Mouse (Mus musculus): ENCODE data around the gene Tysnd1. TPM values are rescaled to one million over a fixed set of nuclear protein-coding genes. Genes with fewer than 3 reads are reported as not detected.

Tysnd1 gene
- polyA plus RNA-seq, 1 experiment from 2014 or later: 40.6 TPM

DNA sequence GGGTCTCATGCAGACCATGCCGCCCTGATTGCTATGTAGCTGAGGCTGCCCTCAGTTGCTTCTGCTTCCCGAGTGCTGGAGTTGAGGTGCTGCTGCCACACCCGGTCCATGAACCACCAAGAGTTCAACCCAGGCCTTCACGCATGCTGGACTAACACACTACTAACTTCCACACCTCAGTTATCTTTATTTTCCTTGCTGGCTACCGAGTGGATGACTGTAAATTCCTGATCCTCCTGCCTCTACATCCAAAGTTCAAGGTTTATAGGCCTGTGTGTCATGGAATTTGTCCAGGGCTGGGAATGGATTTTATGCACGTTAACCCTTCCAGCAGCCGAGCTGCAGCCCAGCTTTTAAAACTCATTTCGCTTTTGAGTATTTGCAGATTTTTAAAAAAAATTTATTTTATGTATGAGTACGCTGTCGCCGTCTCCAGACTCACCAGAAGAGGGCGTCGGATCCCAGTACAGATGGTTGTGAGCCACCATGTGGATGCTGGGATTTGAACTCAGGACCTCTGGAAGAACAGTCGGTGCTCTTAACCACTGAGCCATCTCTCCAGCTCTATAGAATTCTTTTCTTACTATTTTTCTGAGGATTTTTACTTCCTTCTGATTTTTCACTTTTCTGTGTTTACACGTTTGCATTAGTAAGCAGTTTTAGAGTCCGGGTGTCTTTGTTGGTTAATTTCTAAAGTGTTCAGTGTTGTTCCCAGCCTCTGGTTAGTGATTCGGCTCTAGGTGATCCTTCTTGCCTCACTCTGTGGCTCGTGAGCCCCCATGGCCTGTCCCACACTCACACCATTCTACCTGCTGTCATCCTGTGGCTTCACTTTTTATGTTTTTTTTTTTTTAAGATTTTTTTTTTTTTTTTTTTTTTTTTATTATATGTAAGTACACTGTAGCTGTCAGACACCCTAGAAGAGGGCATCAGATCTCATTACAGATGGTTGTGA lies 38.1 kb upstream of the Tysnd1 start:
- no peak overlapping the region for H3K27ac ChIP-seq (ENCODE audit: low read depth)
- H3K4me2 ChIP-seq (ENCODE audit: low read length): no peak overlapping the region
- WGBS: 82% methylated on average over 18 of the region's 18 CpGs

DNA sequence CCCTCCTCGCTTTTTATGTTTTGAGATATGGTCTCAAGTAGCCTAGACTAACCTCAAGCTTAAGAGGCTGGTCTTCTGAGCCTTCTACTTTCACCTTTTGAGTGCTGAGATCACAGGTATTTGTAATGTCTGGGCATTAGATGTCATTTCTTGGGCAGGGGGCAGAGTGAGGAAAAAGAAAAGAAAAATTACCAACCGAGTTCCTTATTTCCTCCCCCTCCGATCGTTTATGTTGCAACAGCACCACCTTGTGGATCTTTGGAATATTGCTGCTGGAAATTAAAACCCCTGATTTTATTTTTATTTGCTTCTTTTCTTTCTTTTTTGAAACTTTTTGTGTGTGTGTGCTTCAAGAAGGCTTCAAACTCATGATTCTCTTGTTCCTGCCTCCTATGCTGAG lies 37.3 kb upstream of the Tysnd1 start:
- no peak overlapping the region for H3K27ac ChIP-seq (ENCODE audit: low read depth)
- H3K36me3 ChIP-seq (ENCODE audit: control insufficient read depth, insufficient read depth, low read length): peaks cover 51% of the 10 kb centered on the region
- H3K4me2 ChIP-seq (ENCODE audit: low read length): no peak overlapping the region
- peak; percentile 70 for DNase-seq (ENCODE audit: low spot score)
- ATAC-seq (replicated peaks; ENCODE audit: low FRiP score, low TSS enrichment, low read depth): no peak
- 20% methylated on average over 4 of the region's 4 CpGs for whole genome bisulfite sequencing
- H3K9me3 ChIP-seq (ENCODE audit: control insufficient read depth, low read length): no peaks in the 10 kb centered on the region
- no peak overlapping the region for H3K4me3 ChIP-seq (ENCODE audit: low read depth, low read length)
- no peaks in the 10 kb centered on the region for H3K4me1 ChIP-seq (replicated peaks; ENCODE audit: control insufficient read depth, insufficient read depth, low read length)
- H3K9ac ChIP-seq (ENCODE audit: low read length): no peak overlapping the region
- no peaks in the 10 kb centered on the region for H3K27me3 ChIP-seq (replicated peaks; ENCODE audit: control insufficient read depth, insufficient read depth, low read length)

More for the DNA sequence above, 38.1 kb upstream of the Tysnd1 start:
- Histone ChIP-seq H3K36me3 (ENCODE audit: control insufficient read depth, insufficient read depth, low read length) (peaks cover 44% of the 10 kb centered on the region), H3K4me3 (ENCODE audit: low read depth, low read length) (no peak overlapping the region), H3K27me3 (replicated peaks; ENCODE audit: control insufficient read depth, insufficient read depth, low read length) (no peaks in the 10 kb centered on the region), H3K9ac (ENCODE audit: low read length) (no peak overlapping the region), H3K9me3 (ENCODE audit: control insufficient read depth, low read length) (no peaks in the 10 kb centered on the region), H3K4me1 (replicated peaks; ENCODE audit: control insufficient read depth, insufficient read depth, low read length) (no peaks in the 10 kb centered on the region)
- DNase-seq (ENCODE audit: low spot score) (no peak), ATAC-seq (replicated peaks; ENCODE audit: low FRiP score, low TSS enrichment, low read depth) (peak; percentile 59; the same call in 1 of the 2 replicates)

DNA sequence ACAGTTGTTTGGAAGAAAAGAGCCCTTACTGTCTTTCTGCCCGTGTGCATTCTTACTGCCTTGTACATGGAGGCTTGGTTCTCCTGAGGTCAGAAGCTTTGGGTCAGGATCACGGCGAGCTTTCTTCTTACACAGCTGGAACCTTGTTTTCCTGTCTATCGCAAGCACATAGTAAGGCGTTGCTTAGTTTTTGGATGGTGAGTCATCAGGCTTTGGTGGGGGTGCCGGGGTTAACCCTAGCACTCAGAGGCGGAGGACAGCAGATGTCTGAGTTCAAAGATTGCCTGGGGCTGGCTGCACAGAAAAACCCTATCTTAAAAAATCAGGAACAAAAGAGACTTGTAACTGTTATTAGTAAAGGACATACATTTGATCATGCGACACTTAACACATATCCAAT lies 33.4 kb upstream of the Tysnd1 start:
- DNase-seq (ENCODE audit: low spot score): no peak
- ATAC-seq (replicated peaks; ENCODE audit: low FRiP score, low TSS enrichment, low read depth): no peak
- no peak overlapping the region for H3K4me3 ChIP-seq (ENCODE audit: low read depth, low read length)
- no peak overlapping the region for H3K27ac ChIP-seq (ENCODE audit: low read depth)
- WGBS: 77% methylated on average over 8 of the region's 8 CpGs
- H3K27me3 ChIP-seq (replicated peaks; ENCODE audit: control insufficient read depth, insufficient read depth, low read length): no peaks in the 10 kb centered on the region
- H3K36me3 ChIP-seq (ENCODE audit: control insufficient read depth, insufficient read depth, low read length): peaks cover 67% of the 10 kb centered on the region
- no peaks in the 10 kb centered on the region for H3K9me3 ChIP-seq (ENCODE audit: control insufficient read depth, low read length)
- no peak overlapping the region for H3K9ac ChIP-seq (ENCODE audit: low read length)
- H3K4me1 ChIP-seq (replicated peaks; ENCODE audit: control insufficient read depth, insufficient read depth, low read length): no peaks in the 10 kb centered on the region
- H3K4me2 ChIP-seq (ENCODE audit: low read length): no peak overlapping the region

DNA sequence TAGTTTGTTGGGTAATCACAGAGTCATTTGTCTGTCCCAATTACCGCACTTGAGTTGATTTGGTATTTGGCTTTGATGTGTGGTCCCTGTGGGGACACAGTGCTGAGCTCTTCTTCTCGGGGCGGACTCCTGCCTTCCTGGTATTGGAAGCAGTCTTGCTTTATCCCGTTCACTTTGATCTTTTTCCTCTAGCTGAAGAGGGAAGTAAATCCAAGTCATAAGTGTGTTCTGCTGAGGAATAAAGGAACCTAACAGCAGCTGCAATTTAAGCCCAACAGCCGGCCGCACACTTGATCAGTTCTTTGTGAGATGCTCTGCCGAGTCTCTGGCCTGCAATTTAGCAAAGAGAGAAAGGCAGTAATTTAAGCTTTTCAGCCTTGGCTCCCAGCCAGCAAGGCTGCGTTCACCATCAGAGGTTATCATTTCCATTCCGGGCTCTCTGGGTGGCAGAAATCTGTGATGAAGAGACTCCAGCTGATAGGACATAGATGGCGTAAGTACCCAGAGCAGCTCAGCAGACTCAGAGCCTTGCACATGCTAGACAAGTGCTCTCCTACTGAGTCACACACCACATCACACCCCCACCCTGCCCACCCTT lies 32.8 kb upstream of the Tysnd1 start:
- Histone ChIP-seq H3K9me3 (ENCODE audit: control insufficient read depth, low read length) (no peaks in the 10 kb centered on the region), H3K4me2 (ENCODE audit: low read length) (no peak overlapping the region), H3K9ac (ENCODE audit: low read length) (no peak overlapping the region), H3K4me3 (ENCODE audit: low read depth, low read length) (no peak overlapping the region), H3K27ac (ENCODE audit: low read depth) (no peak overlapping the region; the same call in 1 of the 2 replicates), H3K4me1 (replicated peaks; ENCODE audit: control insufficient read depth, insufficient read depth, low read length) (no peaks in the 10 kb centered on the region), H3K36me3 (ENCODE audit: control insufficient read depth, insufficient read depth, low read length) (peaks cover 73% of the 10 kb centered on the region), H3K27me3 (replicated peaks; ENCODE audit: control insufficient read depth, insufficient read depth, low read length) (no peaks in the 10 kb centered on the region)
- no peak for ATAC-seq (replicated peaks; ENCODE audit: low FRiP score, low TSS enrichment, low read depth)
- WGBS: 71% methylated on average over 10 of the region's 10 CpGs
- no peak for DNase-seq (ENCODE audit: low spot score)

DNA sequence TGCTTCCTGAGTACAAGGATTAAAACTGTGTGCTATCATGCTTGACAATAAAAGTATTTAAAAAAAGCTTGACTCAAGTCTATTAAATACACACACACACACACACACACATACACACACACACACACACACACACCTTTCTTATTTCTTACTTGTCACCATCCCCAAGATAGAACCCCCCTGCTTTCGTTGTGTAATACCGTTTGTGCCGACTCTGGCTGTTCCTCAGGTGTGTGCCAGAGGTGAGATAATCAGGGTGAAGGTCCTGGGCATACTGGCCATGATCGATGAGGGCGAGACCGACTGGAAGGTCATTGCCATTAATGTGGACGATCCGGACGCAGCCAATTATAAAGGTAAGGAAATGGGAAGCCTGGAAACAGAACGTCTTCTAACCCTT lies 30.2 kb upstream of the Tysnd1 start:
- no peaks in the 10 kb centered on the region for H3K9me3 ChIP-seq (ENCODE audit: control insufficient read depth, low read length)
- no peaks in the 10 kb centered on the region for H3K4me1 ChIP-seq (replicated peaks; ENCODE audit: control insufficient read depth, insufficient read depth, low read length)
- WGBS: 95% methylated on average over 10 of the region's 10 CpGs
- H3K9ac ChIP-seq (ENCODE audit: low read length): no peak overlapping the region
- no peak for ATAC-seq (replicated peaks; ENCODE audit: low FRiP score, low TSS enrichment, low read depth)
- no peak overlapping the region for H3K4me3 ChIP-seq (ENCODE audit: low read depth, low read length)
- peaks cover 89% of the 10 kb centered on the region for H3K36me3 ChIP-seq (ENCODE audit: control insufficient read depth, insufficient read depth, low read length)
- H3K27me3 ChIP-seq (replicated peaks; ENCODE audit: control insufficient read depth, insufficient read depth, low read length): no peaks in the 10 kb centered on the region
- no peak overlapping the region for H3K27ac ChIP-seq (ENCODE audit: low read depth)
- no peak overlapping the region for H3K4me2 ChIP-seq (ENCODE audit: low read length)
- no peak for DNase-seq (ENCODE audit: low spot score)

DNA sequence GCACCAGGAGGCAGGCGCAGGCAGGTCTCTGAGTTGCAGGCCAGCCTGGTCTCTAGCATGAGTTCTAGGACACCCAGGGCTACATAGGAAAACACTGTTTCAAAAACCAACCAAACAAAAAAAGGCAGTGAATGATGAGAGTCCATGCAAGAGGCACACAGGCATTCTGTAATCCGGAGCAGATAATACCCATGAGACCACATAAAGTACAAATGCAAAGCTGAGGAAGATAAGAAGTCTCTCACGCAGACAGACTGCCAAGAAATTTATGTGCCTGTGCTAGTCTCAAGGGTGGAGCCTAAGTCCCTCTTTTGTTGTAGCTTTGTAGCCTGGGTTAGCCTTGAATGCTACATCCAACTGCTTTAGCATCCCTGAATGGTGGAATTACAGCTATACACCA lies 29.7 kb upstream of the Tysnd1 start:
- Histone ChIP-seq H3K9me3 (ENCODE audit: control insufficient read depth, low read length) (no peaks in the 10 kb centered on the region), H3K27me3 (replicated peaks; ENCODE audit: control insufficient read depth, insufficient read depth, low read length) (no peaks in the 10 kb centered on the region), H3K4me1 (replicated peaks; ENCODE audit: control insufficient read depth, insufficient read depth, low read length) (no peaks in the 10 kb centered on the region), H3K9ac (ENCODE audit: low read length) (no peak overlapping the region), H3K27ac (ENCODE audit: low read depth) (no peak overlapping the region), H3K4me2 (ENCODE audit: low read length) (no peak overlapping the region), H3K36me3 (ENCODE audit: control insufficient read depth, insufficient read depth, low read length) (peaks cover 89% of the 10 kb centered on the region), H3K4me3 (ENCODE audit: low read depth, low read length) (no peak overlapping the region)
- 82% methylated on average over 3 of the region's 3 CpGs for whole genome bisulfite sequencing
- no peak for DNase-seq (ENCODE audit: low spot score)
- no peak for ATAC-seq (replicated peaks; ENCODE audit: low FRiP score, low TSS enrichment, low read depth)

DNA sequence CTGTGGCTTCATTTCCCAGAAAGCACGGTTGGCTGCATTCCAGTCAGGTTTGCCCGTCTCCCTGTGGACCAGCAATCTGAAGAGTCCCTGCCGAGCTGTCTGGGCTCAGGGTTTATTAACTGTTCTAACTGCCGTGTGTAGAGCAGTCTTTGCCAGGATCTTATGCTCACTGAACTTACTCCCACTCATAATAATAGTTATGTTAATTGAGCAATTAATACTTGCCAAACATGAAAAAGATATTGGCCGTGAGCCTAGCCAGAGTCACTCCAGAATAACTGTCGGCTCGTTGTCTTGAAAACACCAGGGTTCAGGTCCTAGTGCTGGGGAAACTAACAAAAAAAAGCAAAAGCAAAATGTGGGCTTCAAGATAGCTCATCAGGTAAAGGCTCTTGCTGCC lies 26.0 kb upstream of the Tysnd1 start:
- peaks cover 93% of the 10 kb centered on the region for H3K36me3 ChIP-seq (ENCODE audit: control insufficient read depth, insufficient read depth, low read length)
- H3K9me3 ChIP-seq (ENCODE audit: control insufficient read depth, low read length): no peaks in the 10 kb centered on the region
- ATAC-seq (replicated peaks; ENCODE audit: low FRiP score, low TSS enrichment, low read depth) (no peak), DNase-seq (ENCODE audit: low spot score) (no peak)
- H3K4me1 ChIP-seq (replicated peaks; ENCODE audit: control insufficient read depth, insufficient read depth, low read length): no peaks in the 10 kb centered on the region
- no peak overlapping the region for H3K9ac ChIP-seq (ENCODE audit: low read length)
- H3K27ac ChIP-seq (ENCODE audit: low read depth): no peak overlapping the region
- H3K27me3 ChIP-seq (replicated peaks; ENCODE audit: control insufficient read depth, insufficient read depth, low read length): no peaks in the 10 kb centered on the region
- no peak overlapping the region for H3K4me3 ChIP-seq (ENCODE audit: low read depth, low read length)
- WGBS: 85% methylated on average over 7 of the region's 7 CpGs
- H3K4me2 ChIP-seq (ENCODE audit: low read length): no peak overlapping the region

DNA sequence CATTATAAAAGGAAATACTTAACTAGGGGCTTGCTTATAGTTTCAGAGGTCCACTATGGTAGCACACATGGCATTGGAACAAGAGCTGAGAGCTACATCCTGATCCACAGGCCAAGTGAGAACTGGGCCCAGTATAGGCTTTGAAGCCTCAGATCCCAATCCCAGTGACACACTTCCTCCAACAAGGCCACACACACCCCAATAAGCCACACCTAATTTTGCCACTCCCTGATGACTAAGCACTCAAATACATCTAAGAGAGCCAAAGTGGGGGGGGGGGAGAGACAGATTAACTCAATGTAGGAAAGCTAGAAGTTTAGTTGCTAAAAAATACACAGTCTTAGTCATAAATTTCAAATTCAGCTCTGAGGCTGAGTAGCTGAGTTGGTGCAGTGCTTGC lies 25.4 kb upstream of the Tysnd1 start:
- H3K9me3 ChIP-seq (ENCODE audit: control insufficient read depth, low read length): no peaks in the 10 kb centered on the region
- H3K4me1 ChIP-seq (replicated peaks; ENCODE audit: control insufficient read depth, insufficient read depth, low read length): no peaks in the 10 kb centered on the region
- no peak overlapping the region for H3K4me3 ChIP-seq (ENCODE audit: low read depth, low read length)
- no peak overlapping the region for H3K4me2 ChIP-seq (ENCODE audit: low read length)
- H3K27ac ChIP-seq (ENCODE audit: low read depth): no peak overlapping the region
- DNase-seq (ENCODE audit: low spot score): no peak
- no peaks in the 10 kb centered on the region for H3K27me3 ChIP-seq (replicated peaks; ENCODE audit: control insufficient read depth, insufficient read depth, low read length)
- peaks cover 94% of the 10 kb centered on the region for H3K36me3 ChIP-seq (ENCODE audit: control insufficient read depth, insufficient read depth, low read length)
- no peak overlapping the region for H3K9ac ChIP-seq (ENCODE audit: low read length)
- 0 out of 2 replicates have a peak, but pooled peaks have one; percentile 58 for ATAC-seq (replicated peaks; ENCODE audit: low FRiP score, low TSS enrichment, low read depth)

All from intestine, embryonic 14.5 days (tissue).